Mouse (Mus musculus) olfactory bulb, adult 2 months (tissue): ENCODE measurements around the gene Lalba.

Source experiments
- CTCF ChIP-seq: fragments of 200-500 bp; IDR thresholded peaks from 2 replicates; pipeline ENCODE4 v1.5.1; 2012; ENCODE audit warnings: low read depth, mild to moderate bottlenecking, low read length, moderate library complexity; ENCODE audit not compliant: insufficient read depth
- POLR2A ChIP-seq: fragments of 200-500 bp; IDR thresholded peaks from 2 replicates; pipeline ENCODE4 v1.6.1; 2012; ENCODE audit warnings: mild to moderate bottlenecking, low read depth, low read length, moderate library complexity; ENCODE audit not compliant: insufficient read depth

DNA sequence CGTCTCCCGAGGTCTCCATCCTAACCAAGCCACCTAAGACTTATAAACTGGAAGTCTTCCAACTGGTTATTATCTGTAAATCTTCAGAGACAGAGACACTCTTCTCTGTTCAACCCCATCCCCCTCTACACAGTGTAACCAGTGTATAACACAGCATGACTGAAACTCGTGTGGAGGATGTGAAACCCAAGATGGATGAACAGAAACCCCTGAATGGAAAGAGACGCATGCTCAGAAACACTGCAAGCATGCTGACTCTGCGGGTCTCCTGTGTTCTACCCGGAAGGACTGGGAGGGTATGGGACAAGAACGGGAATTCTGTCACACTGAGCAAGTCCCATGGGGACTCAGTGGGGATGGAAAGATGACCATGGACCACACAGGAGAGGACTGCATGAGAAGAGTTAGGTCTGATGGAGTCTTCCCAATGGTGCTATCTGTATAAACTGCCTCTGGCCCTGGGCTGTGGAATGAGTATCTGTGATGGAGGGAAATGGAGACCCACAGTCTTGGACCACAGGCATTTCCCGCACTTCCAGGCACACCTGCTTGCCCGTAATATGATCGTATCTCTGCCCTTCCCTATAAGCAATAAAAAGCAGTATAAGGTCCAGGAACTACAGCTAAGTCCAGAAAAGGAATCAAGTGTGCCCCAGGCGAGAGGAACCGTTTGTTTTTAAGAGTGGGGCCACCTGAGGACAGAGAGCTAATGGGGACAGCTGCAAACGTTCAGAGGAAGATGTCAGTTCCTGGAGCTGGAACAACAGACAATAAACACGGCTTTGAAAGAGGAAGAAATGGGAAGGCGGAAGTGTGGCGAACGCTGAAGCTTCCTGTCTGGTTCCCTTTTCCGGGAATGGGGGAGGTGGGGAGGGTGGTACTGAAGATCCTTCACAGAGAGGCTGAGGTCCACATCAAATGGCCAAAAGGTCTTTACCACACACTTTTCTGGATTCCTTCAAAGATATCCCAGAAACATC is 1.7 kb upstream of the Lalba start:
- TF ChIP-seq CTCF (no peak), POLR2A (no peak)
